Mouse (Mus musculus) heart, embryonic 13.5 days (tissue): ENCODE results near the gene Xlr4c. TPM values are rescaled to one million over a fixed set of nuclear protein-coding genes. Genes with fewer than 3 reads are reported as not detected.
A peak's percentile ranks its signal among the peaks of the same experiment; 100 is the strongest.
"Not testable (repeated sequence)": the region's sequence is repeated elsewhere in the genome, so short reads cannot be mapped to it uniquely, and the experiment has no call there.

ENCODE experiments used
- ATAC-seq: fragments of 200-750 bp; cut with Nextera tagmentation; 2 replicates; pipeline ENCODE4 v1.8.0; 2017; ENCODE audit warnings: moderate TSS enrichment; ENCODE audit not compliant: insufficient number of reproducible peaks, low FRiP score, low TSS enrichment; ENCODE audit errors: extremely low read depth
- H3K27ac ChIP-seq: fragments of 300-500 bp; sonication (generic); replicated peaks from 2 replicates; pipeline ENCODE4 v1.5.1; 2015; ENCODE audit warnings: moderate library complexity, mild to moderate bottlenecking, inconsistent platforms
- H3K27me3 ChIP-seq: fragments of 300-500 bp; sonication (generic); replicated peaks from 2 replicates; pipeline ENCODE4 v1.6.1; 2015; ENCODE audit warnings: mild to moderate bottlenecking, inconsistent platforms
- H3K36me3 ChIP-seq: fragments of 300-500 bp; sonication (generic); 2 replicates; pipeline ENCODE4 v1.6.1; 2015; ENCODE audit warnings: mild to moderate bottlenecking, inconsistent platforms
- H3K4me1 ChIP-seq: fragments of 300-500 bp; sonication (generic); 2 replicates; pipeline ENCODE4 v1.6.1; 2015; ENCODE audit warnings: inconsistent platforms
- H3K4me2 ChIP-seq: fragments of 300-500 bp; sonication (generic); 2 replicates; pipeline ENCODE4 v1.6.1; 2015; ENCODE audit warnings: inconsistent platforms, mild to moderate bottlenecking, moderate library complexity
- H3K4me3 ChIP-seq: fragments of 300-500 bp; sonication (generic); 2 replicates; pipeline ENCODE4 v1.5.1; 2015; ENCODE audit warnings: moderate library complexity, mild to moderate bottlenecking, inconsistent platforms
- H3K9ac ChIP-seq: fragments of 300-500 bp; sonication (generic); 2 replicates; pipeline ENCODE4 v1.6.1; 2015; ENCODE audit warnings: inconsistent platforms, mild to moderate bottlenecking, moderate library complexity
- H3K9me3 ChIP-seq: fragments of 300-500 bp; sonication (generic); 2 replicates; pipeline ENCODE4 v1.6.1; 2016; ENCODE audit warnings: inconsistent platforms
- WGBS: fragments of 180-500 bp; shearing (Covaris S2); methylation state at CpG from one replicate; pipeline ENCODE4 v1.1.7; 2015; ENCODE audit warnings: mixed read lengths; 5-methylcytosine and 5-hydroxymethylcytosine counted together
- polyA plus RNA-seq: library from polyadenylated mRNA; unstranded; fragments of >200 nt; fragmentation: Nextera tagmentation; extraction: Ambion mirVana; gene quantifications from 2 replicates; pipeline ENCODE4 v1.2.1, GENCODE M21; 2015

Gene Xlr4c
- 0.27 TPM in 1 of 2 replicates, not detected in the other for polyA plus RNA-seq

- H3K27ac ChIP-seq, H3K27me3 ChIP-seq, H3K4me3 ChIP-seq, H3K36me3 ChIP-seq, H3K9ac ChIP-seq, H3K4me1 ChIP-seq, H3K9me3 ChIP-seq, H3K4me2 ChIP-seq, ATAC-seq: not testable (repeated sequence)
- WGBS: 77% methylated on average over 14 of the region's 14 CpGs
Measured at GRCm38 (mm10) chrX:73242821-73243325, at the start of gene Xlr4c. Xlr4c (minus strand) TSS chrX:73243130.

DNA sequence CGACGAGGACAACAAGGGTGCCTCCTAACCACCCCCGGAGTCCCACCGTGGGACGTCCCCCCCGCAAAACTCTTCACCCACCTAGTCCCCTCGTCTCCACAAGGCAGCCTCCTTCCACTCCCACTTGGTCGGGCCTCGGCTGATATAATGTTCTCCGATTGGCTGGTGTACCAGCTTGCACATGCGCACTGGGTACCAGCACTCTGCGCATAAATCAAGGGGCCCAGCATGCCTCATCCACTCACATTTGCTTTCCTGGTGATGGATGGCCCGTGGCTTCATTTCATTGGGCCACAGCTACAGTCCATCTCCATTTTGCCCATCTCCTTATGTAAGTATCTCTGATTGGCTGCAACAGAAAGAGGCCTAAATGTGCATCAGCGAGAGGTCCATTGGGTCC lies 22.3 kb upstream of the Xlr4c start, which contains the start of gene Xlr3c:
Xlr3c (minus strand) TSS at position 121 of the 400 bp plus-strand sequence.
- not testable (repeated sequence) for ATAC-seq, H3K4me2 ChIP-seq, H3K4me3 ChIP-seq, H3K9me3 ChIP-seq, H3K36me3 ChIP-seq, H3K27ac ChIP-seq, H3K27me3 ChIP-seq, H3K9ac ChIP-seq, H3K4me1 ChIP-seq
- 75% methylated on average over 14 of the region's 14 CpGs for WGBS

DNA sequence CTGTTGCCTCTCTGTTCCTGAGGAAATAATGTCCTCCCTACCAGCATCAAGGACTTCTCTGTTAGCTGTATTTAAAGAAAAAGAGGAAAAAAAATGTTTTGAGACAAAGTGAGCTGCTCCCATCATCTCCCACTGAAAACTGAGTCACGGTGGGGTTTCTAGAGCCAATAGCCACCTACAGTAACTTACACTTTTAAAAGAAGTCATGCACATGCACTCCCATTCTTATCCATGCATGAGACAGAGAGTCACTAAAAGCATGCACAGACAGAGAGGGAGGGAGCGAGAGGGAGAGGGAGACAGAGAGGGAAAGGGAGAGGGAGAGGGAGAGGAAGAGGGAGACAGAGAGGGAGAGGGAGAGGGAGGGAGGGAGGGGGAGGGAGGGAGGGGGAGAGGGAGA lies 19.5 kb upstream of the Xlr4c start:
- not testable (repeated sequence) for ATAC-seq, H3K27me3 ChIP-seq, H3K36me3 ChIP-seq, H3K4me1 ChIP-seq, H3K9me3 ChIP-seq, H3K27ac ChIP-seq, H3K4me3 ChIP-seq, H3K4me2 ChIP-seq, H3K9ac ChIP-seq
- 91% methylated on average over 1 of the region's 2 CpGs for WGBS

GRCm38 (mm10) chrX:73229288-73229687 lies 13.6 kb downstream of the Xlr4c start:
- ATAC-seq: no peak
- H3K4me3 ChIP-seq: peak overlapping the region; percentile 68
- 37% methylated on average over 3 of the region's 3 CpGs for WGBS
- no peaks in the 10 kb centered on the region for H3K36me3 ChIP-seq
- H3K9ac ChIP-seq: peak overlapping the region; percentile 83
- H3K27me3 ChIP-seq: peaks cover 16% of the 10 kb centered on the region; the same call in 1 of the 2 replicates
- H3K4me1 ChIP-seq: peaks cover 10% of the 10 kb centered on the region; the same call in 1 of the 2 replicates
- no peak overlapping the region for H3K27ac ChIP-seq
- H3K4me2 ChIP-seq: peak overlapping the region; percentile 88
- H3K9me3 ChIP-seq: no peaks in the 10 kb centered on the region

DNA sequence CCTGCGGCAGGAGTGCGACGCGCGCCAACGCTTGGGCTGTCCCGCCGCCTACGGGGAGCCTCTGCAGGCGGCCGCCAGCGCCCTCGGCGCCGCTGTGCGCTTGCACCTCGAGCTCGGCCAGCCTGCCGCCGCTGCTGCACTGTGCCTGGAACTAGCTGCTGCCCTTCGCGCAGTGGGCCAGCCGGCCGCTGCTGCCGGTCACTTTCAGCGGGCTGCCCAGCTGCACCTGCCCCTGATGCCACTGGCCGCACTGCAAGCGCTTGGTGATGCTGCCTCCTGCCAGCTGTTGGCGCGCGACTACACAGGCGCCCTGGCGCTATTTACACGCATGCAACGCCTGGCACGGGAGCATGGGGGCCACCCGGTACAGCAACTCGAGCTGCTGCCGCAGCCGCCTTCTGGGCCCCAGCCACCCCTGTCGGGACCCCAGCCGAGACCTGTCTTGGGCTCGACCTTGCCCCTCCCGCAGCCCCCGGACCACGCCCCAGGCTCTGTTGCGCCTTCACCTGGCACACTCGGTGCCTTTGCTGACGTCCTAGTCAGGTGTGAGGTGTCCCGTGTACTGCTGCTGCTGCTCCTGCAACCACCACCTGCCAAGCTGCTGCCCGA lies 14.2 kb downstream of the Xlr4c start:
- WGBS: 12% methylated on average over 38 of the region's 51 CpGs
- peak overlapping the region; percentile 83 for H3K9ac ChIP-seq
- ATAC-seq: peak; percentile 25; the same call in 1 of the 2 replicates

GRCm38 (mm10) chrX:73227914-73228605 lies 14.9 kb downstream of the Xlr4c start, which contains the start of gene F8a:
F8a (plus strand) TSS chrX:73228291.
- H3K27me3 ChIP-seq: peaks cover 16% of the 10 kb centered on the region; the same call in 1 of the 2 replicates
- H3K4me1 ChIP-seq: peaks cover 10% of the 10 kb centered on the region; the same call in 1 of the 2 replicates
- H3K9ac ChIP-seq: peak within 1 kb of the TSS; percentile 83
- H3K9me3 ChIP-seq: no peaks in the 10 kb centered on the region
- 14% methylated on average over 39 of the region's 39 CpGs for WGBS
- ATAC-seq: peak; percentile 86
- peak within 1 kb of the TSS; percentile 91 for H3K27ac ChIP-seq
- H3K4me3 ChIP-seq: peak within 1 kb of the TSS; percentile 68
- no peaks in the 10 kb centered on the region for H3K36me3 ChIP-seq
- peak within 1 kb of the TSS; percentile 88 for H3K4me2 ChIP-seq

More for the DNA sequence above, 14.2 kb downstream of the Xlr4c start:
- Histone ChIP-seq H3K4me1 (peaks cover 10% of the 10 kb centered on the region; the same call in 1 of the 2 replicates), H3K36me3 (no peaks in the 10 kb centered on the region), H3K4me2 (peak overlapping the region; percentile 88), H3K4me3 (peak overlapping the region; percentile 68), H3K27me3 (peaks cover 16% of the 10 kb centered on the region; the same call in 1 of the 2 replicates), H3K9me3 (no peaks in the 10 kb centered on the region), H3K27ac (peak overlapping the region; percentile 91)

- peaks cover 9% of the 10 kb centered on the region; the same call in 1 of the 2 replicates for H3K4me1 ChIP-seq
- H3K4me2 ChIP-seq: no peak overlapping the region
- peaks cover 16% of the 10 kb centered on the region; the same call in 1 of the 2 replicates for H3K27me3 ChIP-seq
- 48% methylated on average over 1 of the region's 1 CpGs for WGBS
- no peak overlapping the region for H3K4me3 ChIP-seq
- no peaks in the 10 kb centered on the region for H3K9me3 ChIP-seq
- H3K36me3 ChIP-seq: no peaks in the 10 kb centered on the region
- no peak for ATAC-seq
- no peak overlapping the region for H3K9ac ChIP-seq
- H3K27ac ChIP-seq: no peak overlapping the region
Measured at GRCm38 (mm10) chrX:73225365-73225764, 17.6 kb downstream of the Xlr4c start.

DNA sequence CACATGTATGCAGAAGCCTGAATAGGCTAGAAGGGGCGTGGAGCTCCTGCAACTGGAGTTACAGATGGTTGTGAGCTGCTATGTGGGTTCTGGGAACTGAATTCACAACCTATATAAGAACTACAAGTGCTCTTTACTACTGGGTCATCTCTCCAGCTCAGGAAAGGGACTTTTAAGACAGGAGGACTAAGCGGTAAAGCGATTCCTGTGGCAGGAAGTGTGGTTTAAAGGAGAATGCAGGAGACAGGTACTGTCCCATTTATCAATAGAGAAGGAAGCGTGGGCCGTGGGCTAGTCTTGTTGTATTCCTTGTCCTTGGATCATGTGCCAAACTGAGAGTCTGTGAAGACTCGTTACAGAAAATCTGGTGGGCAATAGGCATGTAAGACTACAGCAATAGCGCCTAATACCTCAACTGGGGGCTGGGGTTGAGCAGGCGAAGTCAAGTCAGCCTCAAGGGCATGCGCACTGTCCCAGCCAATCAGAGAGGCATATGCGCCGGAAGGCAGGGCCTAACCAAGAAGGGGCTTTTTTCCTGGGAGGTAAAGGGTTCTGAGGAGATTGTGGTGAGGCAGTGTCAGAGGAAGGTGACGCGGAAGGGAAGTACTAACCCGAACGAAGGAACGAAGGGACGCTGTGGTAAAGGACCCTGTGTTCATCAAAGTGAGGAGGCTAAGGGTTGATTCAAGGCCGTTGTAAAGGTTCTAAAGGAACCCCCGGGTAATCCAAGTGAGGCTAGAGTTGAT lies 28.9 kb downstream of the Xlr4c start, which contains the start of gene Xlr4b:
Xlr4b (plus strand) TSS at position 515 of the 746 bp plus-strand sequence.
- ATAC-seq, H3K9me3 ChIP-seq, H3K27ac ChIP-seq, H3K4me1 ChIP-seq, H3K4me3 ChIP-seq, H3K9ac ChIP-seq, H3K27me3 ChIP-seq, H3K36me3 ChIP-seq, H3K4me2 ChIP-seq: not testable (repeated sequence)
- WGBS: 74% methylated on average over 12 of the region's 19 CpGs

GRCm38 (mm10) chrX:73191934-73192333 lies 51.0 kb downstream of the Xlr4c start, which contains the start of gene Xlr3b:
Xlr3b (plus strand) TSS chrX:73192207.
- not testable (repeated sequence) for H3K4me2 ChIP-seq, H3K4me1 ChIP-seq, ATAC-seq, H3K27ac ChIP-seq, H3K9ac ChIP-seq, H3K9me3 ChIP-seq, H3K36me3 ChIP-seq, H3K27me3 ChIP-seq, H3K4me3 ChIP-seq
- WGBS: 65% methylated on average over 12 of the region's 12 CpGs
